Mouse (Mus musculus) ES-Bruce4 (cell line): ENCODE data around the gene Pde4d.

Experiments
- CTCF ChIP-seq: IDR thresholded peaks from one replicate; pipeline ENCODE4 v1.8.1; 2011; ENCODE audit warnings: low read depth, low read length
- POLR2A ChIP-seq: IDR thresholded peaks from one replicate; pipeline ENCODE4 v1.8.1; 2011; ENCODE audit warnings: low read length; ENCODE audit not compliant: insufficient read depth

DNA sequence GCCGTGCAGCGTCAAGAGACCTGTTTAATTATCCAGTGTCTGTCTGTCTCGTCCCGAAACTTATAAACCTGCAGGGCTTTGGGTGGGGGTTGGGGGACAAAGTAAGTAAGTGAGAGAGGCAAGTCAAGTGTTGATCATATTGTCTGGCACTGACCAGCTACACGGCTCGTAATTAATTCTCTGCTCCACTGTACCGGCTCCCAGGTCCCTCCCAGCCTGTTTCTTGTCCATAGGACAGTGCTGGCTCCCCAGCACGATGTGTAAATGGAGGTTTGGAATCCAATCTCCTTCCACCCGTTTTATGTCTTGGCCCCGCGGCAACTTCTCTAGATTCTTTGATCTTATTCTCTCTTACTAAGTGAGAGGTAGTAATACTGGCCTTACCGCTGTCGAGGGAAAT lies 975.8 kb downstream of the Pde4d start:
- no peak for TF ChIP-seq CTCF
- no peak for TF ChIP-seq POLR2A
